Mouse (Mus musculus) intestine, embryonic 15.5 days (tissue): ENCODE results near the gene Scaf1. TPM values are rescaled to one million over a fixed set of nuclear protein-coding genes. Genes with fewer than 3 reads are reported as not detected.
"Not testable (repeated sequence)": the region's sequence is repeated elsewhere in the genome, so short reads cannot be mapped to it uniquely, and the experiment has no call there.

ENCODE experiments used
- ATAC-seq: fragments of 200-750 bp; cut with Nextera tagmentation; 2 replicates; pipeline ENCODE4 v1.8.0; 2017; ENCODE audit warnings: moderate TSS enrichment, moderate library complexity
- H3K27ac ChIP-seq: fragments of 300-500 bp; sonication (generic); 2 replicates; pipeline ENCODE4 v1.5.1; 2015; ENCODE audit warnings: mild to moderate bottlenecking, inconsistent platforms
- H3K27me3 ChIP-seq: fragments of 300-500 bp; sonication (generic); replicated peaks from 2 replicates; pipeline ENCODE4 v1.6.1; 2015; ENCODE audit warnings: inconsistent platforms
- H3K36me3 ChIP-seq: fragments of 300-500 bp; sonication (generic); 2 replicates; pipeline ENCODE4 v1.6.1; 2015; ENCODE audit warnings: inconsistent platforms
- H3K4me1 ChIP-seq: fragments of 300-500 bp; sonication (generic); replicated peaks from 2 replicates; pipeline ENCODE4 v1.6.1; 2015; ENCODE audit warnings: inconsistent platforms
- H3K4me2 ChIP-seq: fragments of 300-500 bp; sonication (generic); replicated peaks from 2 replicates; pipeline ENCODE4 v1.6.1; 2015; ENCODE audit warnings: mild to moderate bottlenecking, inconsistent platforms
- H3K4me3 ChIP-seq: fragments of 300-500 bp; sonication (generic); replicated peaks from 2 replicates; pipeline ENCODE4 v1.5.1; 2015; ENCODE audit warnings: inconsistent platforms
- H3K9ac ChIP-seq: fragments of 300-500 bp; sonication (generic); 2 replicates; pipeline ENCODE4 v1.6.1; 2015; ENCODE audit warnings: inconsistent platforms
- H3K9me3 ChIP-seq: fragments of 300-500 bp; sonication (generic); 2 replicates; pipeline ENCODE4 v1.6.1; 2016; ENCODE audit warnings: inconsistent platforms
- WGBS: fragments of 180-500 bp; shearing (Covaris S2); methylation state at CpG from one replicate; pipeline ENCODE4 v1.1.7; 2015; 5-methylcytosine and 5-hydroxymethylcytosine counted together
- polyA plus RNA-seq: library from polyadenylated mRNA; unstranded; fragments of >200 nt; fragmentation: Nextera tagmentation; extraction: Ambion mirVana; gene quantifications from 2 replicates; pipeline ENCODE4 v1.2.1, GENCODE M21; 2015

Scaf1 gene
- polyA plus RNA-seq, 1 experiment from 2014 or later: 32.0 TPM

DNA sequence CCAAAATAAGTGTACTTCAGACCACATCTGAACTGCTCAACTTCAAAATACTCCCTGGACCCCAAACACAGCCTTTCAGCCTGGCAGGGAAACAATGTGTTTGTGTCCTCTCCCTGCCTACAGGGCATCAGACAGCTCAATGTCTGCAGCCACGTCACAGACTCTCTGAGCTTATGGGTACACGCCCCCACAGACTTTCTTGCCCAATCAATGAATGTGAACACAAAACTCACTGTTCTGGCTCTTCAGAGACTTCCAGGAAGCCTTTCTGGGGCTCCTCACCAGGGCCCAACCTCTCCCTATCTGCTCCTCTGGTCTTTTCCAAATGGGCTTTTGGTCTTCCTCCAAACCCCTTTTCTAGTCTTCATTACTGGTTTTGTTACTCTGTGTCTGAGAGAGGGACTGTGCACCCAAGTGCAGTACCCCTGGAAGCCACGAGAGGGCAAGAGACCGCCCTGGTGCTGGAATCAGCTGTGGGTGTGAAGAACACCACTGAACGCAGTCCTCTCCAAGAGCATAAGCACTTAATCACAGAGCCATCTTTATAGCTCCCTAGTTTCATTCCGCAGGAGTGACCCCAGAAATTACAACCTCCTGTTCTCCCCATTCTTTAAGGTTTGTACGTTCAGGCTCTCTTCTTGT lies 21.7 kb upstream of the Scaf1 start:
- Histone ChIP-seq H3K4me3 (no peak overlapping the region), H3K9ac (no peak overlapping the region), H3K36me3 (peaks cover 72% of the 10 kb centered on the region), H3K27me3 (no peaks in the 10 kb centered on the region), H3K9me3 (no peaks in the 10 kb centered on the region), H3K4me2 (no peak overlapping the region), H3K27ac (no peak overlapping the region), H3K4me1 (no peaks in the 10 kb centered on the region)
- peak; percentile 55; the same call in 1 of the 2 replicates for ATAC-seq
- 66% methylated on average over 7 of the region's 7 CpGs for WGBS

DNA sequence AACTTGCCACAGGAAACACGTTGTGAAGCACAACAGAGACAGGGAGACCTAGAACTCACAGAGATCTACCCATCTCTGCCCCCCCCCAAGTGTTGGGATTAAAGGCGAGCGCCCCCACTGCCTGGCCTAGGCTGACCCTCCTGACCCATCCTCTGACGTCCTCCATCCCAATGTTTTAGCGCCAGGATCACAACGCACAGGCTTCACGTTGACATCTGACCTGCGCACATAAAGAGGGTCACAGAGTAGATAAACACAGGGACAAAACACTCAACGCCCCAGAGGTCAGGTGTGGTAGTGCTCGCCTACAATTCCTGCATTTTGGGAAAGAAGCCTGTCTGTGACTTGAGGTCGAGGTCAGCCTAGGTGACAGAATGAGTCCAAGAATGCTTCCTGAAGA lies 20.5 kb upstream of the Scaf1 start:
- no peaks in the 10 kb centered on the region for H3K9me3 ChIP-seq
- 80% methylated on average over 11 of the region's 11 CpGs for WGBS
- no peaks in the 10 kb centered on the region for H3K4me1 ChIP-seq
- no peak overlapping the region for H3K9ac ChIP-seq
- no peak overlapping the region for H3K4me3 ChIP-seq
- H3K27ac ChIP-seq: no peak overlapping the region
- peaks cover 67% of the 10 kb centered on the region for H3K36me3 ChIP-seq
- ATAC-seq: no peak
- no peak overlapping the region for H3K4me2 ChIP-seq
- H3K27me3 ChIP-seq: no peaks in the 10 kb centered on the region

DNA sequence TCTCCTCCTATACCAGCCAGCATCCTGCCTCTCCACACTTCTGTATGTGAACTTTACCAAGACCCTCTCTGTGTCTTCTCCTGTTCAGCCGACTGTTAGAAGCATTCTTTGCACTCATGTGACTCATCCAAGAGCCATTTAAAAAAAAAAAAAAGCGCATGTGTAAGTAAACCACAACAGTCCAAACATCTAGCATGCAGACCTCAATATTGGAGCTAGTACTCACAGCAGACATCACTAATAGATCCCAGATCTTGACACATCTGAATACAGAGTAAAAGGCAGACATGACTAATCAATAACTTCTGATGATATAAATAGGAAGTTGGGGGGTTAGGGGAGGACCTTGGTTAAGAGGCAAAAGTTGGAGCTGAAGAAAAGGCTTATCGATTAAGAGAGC lies 19.5 kb upstream of the Scaf1 start:
- no peak overlapping the region for H3K4me3 ChIP-seq
- no peaks in the 10 kb centered on the region for H3K27me3 ChIP-seq
- no peak overlapping the region for H3K27ac ChIP-seq
- no peaks in the 10 kb centered on the region for H3K9me3 ChIP-seq
- H3K4me2 ChIP-seq: no peak overlapping the region
- H3K4me1 ChIP-seq: no peaks in the 10 kb centered on the region
- H3K9ac ChIP-seq: no peak overlapping the region
- no peak for ATAC-seq
- peaks cover 64% of the 10 kb centered on the region for H3K36me3 ChIP-seq
- 83% methylated on average over 3 of the region's 3 CpGs for WGBS

DNA sequence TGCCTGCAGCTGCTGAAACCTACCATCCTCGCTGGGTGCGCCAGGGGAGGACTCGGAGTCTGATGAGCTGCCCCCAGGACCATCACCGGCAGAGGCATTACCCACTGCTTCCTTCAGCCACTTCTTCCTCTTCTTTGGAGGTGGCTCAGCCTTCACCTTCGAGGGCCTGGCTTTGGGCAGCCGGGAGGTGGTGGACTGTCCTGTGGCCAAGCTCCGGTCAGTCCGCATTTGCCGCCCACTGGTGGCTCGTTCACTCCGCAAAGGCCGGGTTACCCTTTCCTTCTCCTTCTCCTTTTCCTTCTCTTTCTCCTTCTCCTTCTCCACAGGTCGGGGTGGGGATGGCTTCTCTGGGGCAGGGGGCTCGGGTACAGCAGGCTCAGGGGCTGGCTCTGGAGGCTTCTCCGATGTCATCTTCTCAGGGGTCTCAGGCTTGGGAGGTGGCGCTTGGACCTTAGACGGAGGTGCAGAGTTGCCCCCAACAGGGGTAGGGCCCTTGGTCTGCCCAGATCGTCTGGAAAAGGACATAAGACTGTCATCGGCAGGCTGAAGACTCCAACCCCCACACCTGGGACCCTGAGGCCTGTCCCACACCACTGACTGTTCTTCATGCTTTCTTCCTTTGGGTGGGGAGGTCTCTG lies 17.7 kb upstream of the Scaf1 start:
- 92% methylated on average over 19 of the region's 19 CpGs for WGBS

DNA sequence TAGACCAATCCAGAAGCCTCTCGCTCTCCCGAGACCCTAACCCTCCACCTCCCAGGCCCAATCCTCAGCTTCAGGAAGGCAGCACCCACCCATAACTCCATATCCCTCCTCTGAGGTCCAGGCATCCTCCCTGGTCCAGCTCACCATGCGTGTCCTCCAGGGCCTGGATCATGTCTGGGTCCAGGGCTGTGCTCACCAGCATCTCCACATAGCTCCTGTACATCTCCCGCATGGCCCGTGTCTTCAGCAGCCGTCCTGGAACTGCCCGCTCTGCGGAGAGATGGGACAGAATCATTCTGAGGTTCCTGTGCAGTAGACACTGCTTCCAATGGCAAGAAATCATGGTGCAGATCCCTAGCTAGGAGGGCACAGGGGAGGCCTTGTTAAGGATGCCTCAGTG lies 14.7 kb upstream of the Scaf1 start:
- H3K27me3 ChIP-seq: no peaks in the 10 kb centered on the region
- no peak overlapping the region for H3K4me3 ChIP-seq
- H3K4me2 ChIP-seq: no peak overlapping the region
- peaks cover 62% of the 10 kb centered on the region for H3K36me3 ChIP-seq
- no peaks in the 10 kb centered on the region for H3K9me3 ChIP-seq
- H3K9ac ChIP-seq: no peak overlapping the region
- ATAC-seq: no peak
- H3K4me1 ChIP-seq: no peaks in the 10 kb centered on the region
- WGBS: 96% methylated on average over 8 of the region's 8 CpGs
- H3K27ac ChIP-seq: no peak overlapping the region

More for the DNA sequence above, 17.7 kb upstream of the Scaf1 start:
- no peak overlapping the region for H3K9ac ChIP-seq
- no peak overlapping the region for H3K4me3 ChIP-seq
- no peak for ATAC-seq
- no peaks in the 10 kb centered on the region for H3K27me3 ChIP-seq
- no peak overlapping the region for H3K4me2 ChIP-seq
- peaks cover 61% of the 10 kb centered on the region for H3K36me3 ChIP-seq
- no peaks in the 10 kb centered on the region for H3K9me3 ChIP-seq
- H3K4me1 ChIP-seq: no peaks in the 10 kb centered on the region
- H3K27ac ChIP-seq: no peak overlapping the region

DNA sequence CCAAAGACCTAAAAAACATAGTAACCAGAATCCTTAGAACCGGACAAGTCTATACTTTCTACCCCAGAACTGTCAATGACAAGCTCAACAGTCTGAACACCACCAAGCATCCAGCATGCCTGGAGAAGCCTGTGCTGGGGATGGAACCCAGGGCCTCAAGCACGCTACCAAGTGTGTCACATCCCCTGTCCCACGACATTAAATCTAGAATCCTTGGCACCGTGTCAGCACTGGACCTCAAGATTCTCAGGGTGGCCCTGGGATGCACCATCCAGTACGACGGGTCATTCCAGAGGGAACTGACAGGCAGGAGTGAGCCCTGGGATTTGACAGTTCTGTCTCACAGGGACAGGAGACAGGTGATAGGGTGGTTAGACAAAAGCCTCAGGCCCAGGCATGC lies 13.8 kb upstream of the Scaf1 start:
- Histone ChIP-seq H3K36me3 (peaks cover 58% of the 10 kb centered on the region), H3K9me3 (no peaks in the 10 kb centered on the region)
- ATAC-seq: no peak

DNA sequence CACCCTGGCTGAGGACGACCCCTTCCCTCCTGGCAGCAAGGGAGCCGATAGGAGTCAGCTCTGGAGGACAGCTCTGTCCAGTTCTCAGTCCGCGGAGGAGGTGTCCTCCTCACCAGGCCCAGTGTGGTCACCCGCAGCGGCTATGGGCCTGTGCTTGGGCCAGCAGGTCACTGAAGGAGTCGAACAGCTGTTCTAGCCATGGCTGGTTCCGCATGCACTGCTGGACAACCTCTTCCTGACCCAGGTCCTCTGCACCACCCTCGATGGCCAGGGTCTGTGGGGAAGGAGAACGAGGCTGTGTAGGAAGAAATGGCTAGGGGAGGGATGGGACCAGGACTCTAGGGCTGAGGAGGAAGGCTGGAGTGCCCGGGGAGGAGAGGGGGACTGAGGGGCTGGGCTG lies 12.2 kb upstream of the Scaf1 start:
- Histone ChIP-seq H3K9ac (no peak overlapping the region), H3K36me3 (peaks cover 41% of the 10 kb centered on the region), H3K27me3 (no peaks in the 10 kb centered on the region), H3K27ac (no peak overlapping the region), H3K9me3 (no peaks in the 10 kb centered on the region), H3K4me2 (no peak overlapping the region), H3K4me3 (no peak overlapping the region), H3K4me1 (0 out of 2 replicates have a peak, but pooled peaks cover 2% of the 10 kb centered on the region)
- 90% methylated on average over 11 of the region's 11 CpGs for WGBS
- no peak for ATAC-seq

More for the DNA sequence above, 13.8 kb upstream of the Scaf1 start:
- Histone ChIP-seq H3K4me3 (no peak overlapping the region), H3K4me2 (no peak overlapping the region), H3K4me1 (no peaks in the 10 kb centered on the region), H3K27me3 (no peaks in the 10 kb centered on the region), H3K9ac (no peak overlapping the region), H3K27ac (no peak overlapping the region)
- WGBS: 93% methylated on average over 6 of the region's 6 CpGs

DNA sequence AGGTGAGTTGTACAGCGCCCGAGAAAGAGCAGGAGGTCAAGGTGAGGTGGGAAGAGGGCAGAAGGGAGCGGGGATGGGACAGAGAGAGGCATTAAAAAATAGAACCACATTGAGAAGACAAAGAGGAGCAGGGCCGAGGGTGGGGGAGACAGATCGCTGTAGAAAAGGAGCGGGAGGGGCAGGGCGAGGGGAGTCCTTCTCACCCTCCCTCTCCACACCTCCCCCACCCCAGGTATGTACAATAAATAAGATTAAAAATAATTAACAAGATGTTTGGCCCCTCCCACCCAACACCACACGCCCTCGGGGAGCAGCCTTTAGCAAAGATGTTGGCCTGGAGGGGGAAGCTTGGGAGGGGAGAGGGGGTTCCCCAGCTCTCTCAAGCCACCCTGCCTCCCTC lies 11.6 kb upstream of the Scaf1 start:
- no peak overlapping the region for H3K27ac ChIP-seq
- ATAC-seq: no peak
- 78% methylated on average over 9 of the region's 9 CpGs for WGBS
- H3K9me3 ChIP-seq: no peaks in the 10 kb centered on the region
- peaks cover 37% of the 10 kb centered on the region for H3K36me3 ChIP-seq
- H3K27me3 ChIP-seq: no peaks in the 10 kb centered on the region
- 0 out of 2 replicates have a peak, but pooled peaks cover 2% of the 10 kb centered on the region for H3K4me1 ChIP-seq
- H3K4me2 ChIP-seq: no peak overlapping the region
- H3K4me3 ChIP-seq: no peak overlapping the region
- no peak overlapping the region for H3K9ac ChIP-seq

DNA sequence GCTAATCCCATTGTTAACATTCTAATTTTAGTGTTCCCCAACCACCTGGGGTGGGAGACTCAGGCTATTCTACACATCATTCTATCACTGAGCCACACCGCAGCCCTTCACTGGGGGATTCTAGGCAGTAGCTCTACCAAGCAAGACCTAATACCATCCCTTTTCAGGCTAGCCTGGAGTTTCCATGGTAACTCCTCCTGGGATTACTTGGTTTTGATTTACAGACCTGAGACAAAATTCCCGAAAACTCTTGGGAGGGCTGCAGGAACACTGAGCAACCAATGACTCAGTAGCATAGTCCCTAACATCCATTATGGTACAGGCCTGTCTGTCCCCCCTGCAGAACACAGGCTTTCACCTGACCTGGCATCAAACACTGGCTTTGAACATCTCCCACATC lies 10.1 kb upstream of the Scaf1 start:
- Histone ChIP-seq H3K9me3 (no peaks in the 10 kb centered on the region), H3K36me3 (peaks cover 31% of the 10 kb centered on the region), H3K4me3 (no peak overlapping the region), H3K27me3 (no peaks in the 10 kb centered on the region), H3K4me2 (no peak overlapping the region), H3K9ac (no peak overlapping the region), H3K27ac (no peak overlapping the region), H3K4me1 (0 out of 2 replicates have a peak, but pooled peaks cover 2% of the 10 kb centered on the region)
- no peak for ATAC-seq
- 71% methylated on average over 2 of the region's 2 CpGs for WGBS

DNA sequence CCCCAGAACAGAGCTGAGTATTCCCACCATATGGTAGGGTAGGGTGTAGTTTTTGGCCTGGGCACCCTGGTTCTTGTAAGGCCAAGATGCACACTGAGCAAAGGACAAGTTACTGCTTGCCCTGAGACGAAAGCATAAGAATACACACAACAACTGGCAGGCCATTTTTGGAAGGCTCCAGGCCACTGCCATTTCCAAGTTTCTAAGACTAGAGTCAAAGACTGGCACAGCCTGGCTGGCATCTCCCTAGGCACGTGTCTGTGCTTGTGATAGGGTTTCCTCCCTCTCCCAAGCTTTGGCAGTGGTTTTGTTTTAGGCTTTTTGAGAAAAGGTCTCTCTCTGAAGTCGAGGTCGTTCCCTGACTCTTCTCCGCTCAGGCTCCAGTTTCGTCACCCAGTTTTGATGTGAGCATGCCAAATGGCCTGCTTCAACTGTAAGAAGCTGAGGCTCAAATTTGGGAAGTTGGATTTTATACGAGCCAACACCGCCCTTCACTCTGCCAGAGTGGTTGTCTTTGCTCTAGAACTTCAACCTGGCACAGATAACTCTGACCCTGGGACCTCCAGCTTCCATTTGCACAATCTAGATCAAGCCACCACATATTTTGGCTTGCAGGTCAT lies 9.5 kb upstream of the Scaf1 start:
- H3K9me3 ChIP-seq: no peaks in the 10 kb centered on the region
- H3K27ac ChIP-seq: no peak overlapping the region
- 74% methylated on average over 8 of the region's 8 CpGs for WGBS
- H3K4me3 ChIP-seq: no peak overlapping the region
- no peak overlapping the region for H3K9ac ChIP-seq
- ATAC-seq: no peak
- H3K4me2 ChIP-seq: no peak overlapping the region
- 0 out of 2 replicates have a peak, but pooled peaks cover 2% of the 10 kb centered on the region for H3K4me1 ChIP-seq
- no peaks in the 10 kb centered on the region for H3K27me3 ChIP-seq
- H3K36me3 ChIP-seq: peaks cover 26% of the 10 kb centered on the region

DNA sequence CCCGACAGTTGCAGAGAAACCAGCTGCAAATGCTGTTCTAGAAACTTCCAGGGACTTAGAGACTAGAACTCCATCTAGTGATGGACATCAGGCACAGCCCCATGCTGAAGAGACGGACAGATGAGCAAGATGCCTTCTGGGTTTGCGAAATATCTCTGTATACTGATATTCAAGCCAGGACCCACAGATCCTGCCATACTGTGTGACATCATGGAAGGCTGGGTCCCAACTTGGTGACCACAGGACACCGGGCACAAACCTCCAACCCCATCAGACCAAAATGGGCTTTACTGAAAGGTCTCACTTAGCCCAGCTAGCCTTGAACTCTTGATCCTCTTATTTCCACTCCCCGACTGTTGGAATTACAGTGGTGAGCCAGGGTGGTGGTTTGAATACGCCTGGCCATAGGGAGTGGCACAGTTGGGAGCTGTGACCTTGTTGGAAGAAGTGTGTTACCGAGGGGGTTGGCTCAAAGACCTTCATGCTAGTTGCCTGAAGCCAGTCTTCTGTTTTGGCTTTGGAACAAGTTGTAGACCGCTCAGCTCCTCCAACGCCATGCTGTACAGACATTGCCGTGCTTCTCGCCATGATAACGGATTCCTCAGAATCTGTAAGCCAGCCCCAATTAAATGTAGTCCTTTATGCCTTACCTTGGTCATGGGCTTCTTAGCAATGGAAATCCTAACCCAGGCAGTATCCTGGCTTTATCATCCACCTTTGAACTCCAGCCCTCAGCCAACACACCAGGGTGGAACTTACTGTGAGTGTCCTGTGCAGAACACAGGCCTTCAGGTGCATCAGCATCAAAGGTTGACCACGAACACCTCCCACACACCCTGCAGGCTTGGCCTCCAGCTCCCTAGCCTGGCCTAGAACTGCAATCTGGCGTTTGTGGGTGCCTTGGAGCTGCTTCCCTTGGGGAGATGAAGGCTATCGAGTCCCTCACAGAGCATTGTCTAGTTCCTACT lies 8.4 kb upstream of the Scaf1 start:
- WGBS: 85% methylated on average over 15 of the region's 15 CpGs
- Histone ChIP-seq H3K9ac (0 out of 2 replicates have a peak overlapping the region, but pooled peaks have one; percentile 8), H3K4me1 (peaks cover 4% of the 10 kb centered on the region; the same call in 1 of the 2 replicates), H3K36me3 (peaks cover 16% of the 10 kb centered on the region; the same call in 1 of the 2 replicates), H3K4me3 (no peak overlapping the region), H3K4me2 (no peak overlapping the region), H3K27ac (no peak overlapping the region), H3K27me3 (no peaks in the 10 kb centered on the region), H3K9me3 (no peaks in the 10 kb centered on the region)
- no peak for ATAC-seq

DNA sequence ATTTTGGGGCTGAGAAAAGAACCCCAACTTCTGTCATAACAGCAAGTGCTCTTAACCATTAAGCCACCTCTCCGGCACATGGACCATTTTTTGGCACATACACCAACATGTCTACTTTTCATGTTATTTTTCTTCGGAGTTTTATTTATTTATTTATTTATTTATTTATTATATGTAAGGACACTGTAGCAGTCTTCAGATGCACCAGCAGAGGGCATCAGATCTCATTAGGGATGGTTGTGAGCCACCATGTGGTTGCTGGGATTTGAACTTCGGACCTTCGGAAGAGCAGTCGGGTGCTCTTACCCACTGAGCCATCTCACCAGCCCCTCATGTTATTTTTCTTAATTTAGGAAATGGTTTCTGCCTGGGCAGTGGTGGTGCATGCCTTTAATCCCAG lies 7.5 kb upstream of the Scaf1 start:
- not testable (repeated sequence) for H3K27ac ChIP-seq, H3K9me3 ChIP-seq, H3K9ac ChIP-seq, H3K4me3 ChIP-seq, H3K4me1 ChIP-seq, H3K4me2 ChIP-seq, ATAC-seq, H3K27me3 ChIP-seq
- WGBS: 80% methylated on average over 5 of the region's 5 CpGs
- H3K36me3 ChIP-seq: peaks cover 11% of the 10 kb centered on the region; the same call in 1 of the 2 replicates
